In the genomic region with DNA sequence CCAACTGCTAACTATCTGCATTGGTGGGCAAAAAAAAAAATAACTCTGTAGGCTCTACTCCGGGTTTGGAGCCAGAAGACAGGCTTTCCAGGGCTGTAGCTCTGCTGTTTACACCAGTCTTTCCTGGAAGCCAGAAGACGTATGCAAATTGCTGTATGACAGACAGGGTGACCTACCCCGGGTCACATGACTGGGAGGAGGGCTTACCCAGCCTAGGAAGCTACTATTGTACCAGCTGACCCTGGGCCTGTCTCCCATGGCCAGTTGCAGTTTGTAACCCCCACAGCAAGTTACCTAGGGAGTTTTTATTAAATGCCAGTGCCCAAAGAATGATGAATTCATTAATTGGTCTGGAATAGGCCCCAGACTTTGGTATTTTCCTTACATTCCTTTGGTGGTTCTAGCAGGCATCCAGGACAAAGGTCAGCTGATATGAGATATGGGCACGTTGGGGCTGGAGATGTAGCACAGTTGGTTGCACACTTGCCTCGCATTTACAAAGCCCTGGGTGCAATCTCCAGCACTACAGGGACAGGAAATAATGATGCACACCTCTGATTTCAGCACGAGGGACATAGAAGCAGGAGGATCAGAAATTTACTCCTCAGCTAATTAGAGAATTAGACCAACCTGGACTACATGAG, we compare ENCODE assay signal across 8 mouse cellular contexts. TPM values are rescaled to one million over a fixed set of nuclear protein-coding genes. Genes with fewer than 3 reads are reported as not detected.
DNase-seq lines count a peak whose midpoint lies in the region; ATAC-seq lines count a peak whose summit lies in the region.

No protein-coding gene starts in this region.

- H3K4me3 ChIP-seq in kidney, embryonic 14.5 days (ENCODE audit: low read length): no peak overlapping the region
- H3K4me3 ChIP-seq in brown adipose tissue, adult 24 weeks (ENCODE audit: insufficient read depth, low read depth, low read length): no peak overlapping the region

- intact Hi-C loops in left cerebral cortex, postnatal 14 days (cut with DNase I): loop anchor here (5.0 kb wide), 1 partner anchor 62 kb away; no protein-coding TSS in a partner anchor

- 67% methylated on average over 6 of the region's 6 CpGs for WGBS in kidney, embryonic 14.5 days

- no peak overlapping the region for H3K27ac ChIP-seq in kidney, embryonic 14.5 days (ENCODE audit: low read depth, low read length)
- peak overlapping the region; percentile 12; the same call in 1 of the 2 replicates for H3K27ac ChIP-seq in brown adipose tissue, adult 24 weeks (replicated peaks; ENCODE audit: low read depth, low read length)

- ATAC-seq in kidney, embryonic 14.5 days (ENCODE audit: low FRiP score, low TSS enrichment): no peak

- DNase-seq in kidney, adult 11 months: peak; percentile 55
- peak; percentile 48 for DNase-seq in ES-CJ7 (ENCODE audit: low read depth, low spot score)
- peak; percentile 60 for DNase-seq in lung, postnatal 36 days
- DNase-seq in left cerebral cortex, postnatal 14 days (ENCODE audit: low spot score in 2 of 2): no peak
- no peak for DNase-seq in thymus, postnatal 36 days
- DNase-seq in layer of hippocampus, postnatal 36 days: no peak

- no peaks in the 10 kb centered on the region for H3K9me3 ChIP-seq in kidney, embryonic 14.5 days (ENCODE audit: control insufficient read depth, low read length)

- H3K9ac ChIP-seq in kidney, embryonic 14.5 days (ENCODE audit: low read depth, low read length): no peak overlapping the region

- no peaks in the 10 kb centered on the region for H3K27me3 ChIP-seq in kidney, embryonic 14.5 days (ENCODE audit: control insufficient read depth, insufficient read depth, low read length)

- peaks cover 10% of the 10 kb centered on the region; the same call in 1 of the 2 replicates for H3K4me1 ChIP-seq in kidney, embryonic 14.5 days (ENCODE audit: control insufficient read depth, insufficient read depth, low read length)
- H3K4me1 ChIP-seq in brown adipose tissue, adult 24 weeks (ENCODE audit: control insufficient read depth, insufficient read depth, insufficient read length, low read length): peaks cover 26% of the 10 kb centered on the region

- no peak overlapping the region for H3K4me2 ChIP-seq in kidney, embryonic 14.5 days (replicated peaks; ENCODE audit: low read depth, low read length)

- H3K36me3 ChIP-seq in kidney, embryonic 14.5 days (ENCODE audit: control insufficient read depth, insufficient read depth, low read length): peaks cover 27% of the 10 kb centered on the region

RNA-seq across cellular contexts. Expression of a gene that starts 52.0 kb away (rescaled TPM):
- polyA plus RNA-seq in kidney, embryonic 14.5 days (2014; fragmentation: Nextera tagmentation; extraction: Ambion mirVana): 8.6 and 12.2 TPM in 2 replicates
- polyA plus RNA-seq in brown adipose tissue, adult 24 weeks (2012; ENCODE audit: insufficient read depth, insufficient read length, missing spikeins): 3.6 and 5.0 TPM in 2 replicates
- total RNA-seq in left cerebral cortex, postnatal 14 days (2021): 10 to 100 TPM; 37.4 to 40.1 TPM
- 10 to 100 TPM; 30.3 to 32.3 TPM for total RNA-seq in layer of hippocampus, postnatal 36 days (2021)

Comparison
In these comparisons a context has a peak if more than half of its experiments do, and no peak if none do; other contexts are left out.
1. DNase-seq: peak in kidney, adult 11 months (single experiment), ES-CJ7 (single experiment) and lung, postnatal 36 days (single experiment); none in left cerebral cortex, postnatal 14 days (0 of 2), thymus, postnatal 36 days (0 of 2) and layer of hippocampus, postnatal 36 days (0 of 2).